Mouse (Mus musculus) CD4-positive, CD25-positive, alpha-beta regulatory T cell, adult 2 months (primary cell): Measurements from ENCODE around the gene Zc3h6.

Experiments
- DNase-seq: peaks from one replicate; pipeline ENCODE4 v3.0.0-alpha.2; 2012; ENCODE audit warnings: low read depth, low spot score

Gene Zc3h6

GRCm38 (mm10) chr2:129024820-129025219 is 57.6 kb downstream of the Zc3h6 start:
- no peak for DNase-seq

DNA sequence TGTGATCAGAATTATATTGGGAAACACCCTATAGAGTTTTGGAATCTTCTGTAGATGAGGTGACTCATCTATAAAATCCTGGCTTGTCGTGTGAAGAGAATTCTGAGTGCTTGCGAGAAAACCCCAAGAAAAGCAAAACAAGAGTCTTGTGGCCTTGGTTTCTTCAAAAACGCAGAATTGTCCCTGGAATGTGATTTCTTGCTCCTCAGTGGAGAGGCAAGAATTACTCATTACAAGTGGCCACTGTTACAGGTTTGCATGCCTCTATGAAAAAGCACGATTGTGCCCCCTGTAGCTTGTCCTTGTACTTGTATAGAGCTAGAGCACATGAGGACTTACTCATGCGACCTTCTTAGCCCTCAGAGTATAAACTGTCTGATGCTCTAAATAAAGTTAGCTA is 68.2 kb downstream of the Zc3h6 start:
- no peak for DNase-seq

DNA sequence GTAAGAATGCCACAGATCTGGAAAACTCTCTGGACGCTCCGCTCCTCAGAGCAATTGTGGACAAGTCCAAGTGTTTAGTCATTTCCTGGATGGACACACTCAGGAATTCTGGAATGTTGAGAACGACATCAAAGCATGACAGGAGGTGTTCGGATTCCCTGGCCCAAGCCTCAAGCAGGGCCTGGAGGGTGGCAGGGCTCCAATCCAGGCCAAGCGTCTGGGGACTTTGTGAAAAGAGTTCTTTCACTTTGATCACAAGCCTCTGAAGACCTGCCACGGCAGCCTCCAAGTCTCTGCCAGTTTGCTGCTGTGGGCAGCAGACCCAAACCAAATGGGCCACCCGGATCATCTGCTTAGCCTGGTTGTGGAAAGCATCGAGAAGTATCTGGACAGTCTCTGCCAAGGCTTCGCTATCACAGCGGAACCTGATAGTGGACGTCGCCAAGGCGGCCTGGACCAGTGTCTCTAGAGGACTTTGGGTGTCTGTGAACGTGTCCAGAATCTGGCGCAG is 71.3 kb downstream of the Zc3h6 start:
- no peak for DNase-seq

DNA sequence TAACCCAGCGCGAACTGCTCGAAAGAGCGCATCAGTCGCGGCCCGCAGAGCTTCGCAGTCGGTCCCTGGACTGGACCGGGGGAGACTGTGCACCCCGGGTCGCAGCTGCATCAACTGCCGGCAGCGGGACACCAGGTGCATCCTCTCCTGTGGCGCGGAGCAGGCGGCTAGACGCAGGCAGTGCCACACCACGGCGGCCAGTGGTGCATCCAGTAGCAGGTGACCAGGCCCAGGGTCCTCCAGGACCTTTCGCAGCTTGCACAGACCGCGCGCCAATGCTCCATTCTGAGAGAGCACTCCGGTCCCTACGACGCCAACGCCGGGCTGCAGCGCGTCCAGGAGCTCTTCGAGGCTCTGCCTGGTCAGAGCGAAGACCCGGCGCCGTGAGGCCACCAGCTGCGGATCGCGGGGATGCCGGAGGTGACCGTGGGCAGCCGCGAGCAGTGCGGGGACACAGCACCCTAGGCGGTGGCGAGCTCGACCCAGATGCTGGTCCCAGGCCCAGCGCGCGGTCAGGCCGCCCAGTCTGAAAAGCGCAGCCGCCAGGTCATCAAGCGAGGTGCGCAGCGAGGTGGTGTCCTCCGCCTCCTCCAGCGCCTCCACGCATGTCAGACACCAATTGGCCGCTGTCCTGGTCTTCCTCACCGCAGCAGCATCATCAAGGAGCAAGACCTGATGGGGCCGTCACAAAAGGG is 71.9 kb downstream of the Zc3h6 start:
- DNase-seq, result no peak

DNA sequence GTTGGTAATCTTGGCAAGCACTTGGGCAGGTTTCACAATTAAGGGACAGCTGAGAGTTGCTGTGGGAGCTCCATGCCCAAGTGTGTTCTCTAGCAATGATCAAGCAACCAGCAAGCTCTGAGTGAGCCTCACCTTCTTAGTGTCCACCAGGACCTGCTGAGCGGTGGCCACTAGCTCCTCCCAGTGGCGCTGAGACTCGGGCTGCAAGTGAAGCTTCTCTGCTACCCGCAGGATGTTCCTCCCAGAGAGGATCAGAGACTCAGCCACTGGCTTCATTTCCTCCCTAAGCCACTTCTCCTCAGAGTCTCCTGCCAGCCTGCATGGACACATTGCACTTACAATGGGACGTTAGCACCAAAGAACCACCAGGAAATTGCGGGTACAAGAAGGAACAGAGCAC is 73.4 kb downstream of the Zc3h6 start:
- DNase-seq, result peak; percentile 10

GRCm38 (mm10) chr2:129046172-129046845 is 79.1 kb downstream of the Zc3h6 start:
- DNase-seq, result no peak

DNA sequence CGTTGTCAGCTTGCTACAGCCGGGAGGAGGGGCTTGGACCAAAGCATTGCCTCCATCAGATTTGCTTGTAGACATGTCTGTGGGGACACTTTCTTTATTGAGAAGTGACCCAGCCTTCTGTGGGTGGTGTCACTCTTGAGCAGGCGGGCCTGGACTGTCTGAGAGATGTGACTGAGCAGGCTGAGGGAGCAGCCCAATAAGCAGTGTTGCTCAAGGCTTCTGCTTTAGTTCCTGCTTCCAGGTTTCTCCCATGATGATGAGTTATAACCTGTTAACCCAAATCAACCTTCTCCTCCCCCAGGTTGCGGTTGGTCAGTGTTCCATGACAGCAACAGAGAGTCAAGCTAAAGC is 79.6 kb downstream of the Zc3h6 start:
- no peak for DNase-seq

DNA sequence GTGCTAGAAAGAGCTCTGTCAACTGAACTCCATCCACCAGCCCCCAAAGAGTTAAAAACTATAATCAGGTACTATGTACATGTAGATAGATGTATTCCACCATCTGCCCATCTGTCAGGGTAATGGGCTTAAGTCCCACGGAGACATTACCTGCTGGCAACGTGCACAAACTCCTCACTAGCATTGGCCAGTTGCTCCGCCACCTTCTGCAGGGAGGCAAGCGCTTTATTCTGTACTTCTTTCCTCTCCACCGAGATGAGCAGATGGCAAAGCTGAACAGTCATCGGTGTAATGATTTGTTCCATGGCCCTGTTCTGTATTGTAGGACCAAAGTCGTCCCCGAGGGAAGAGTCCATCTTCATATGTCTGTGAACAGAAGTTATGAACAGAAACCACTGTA is 80.6 kb downstream of the Zc3h6 start, which contains the start of gene Vinac1:
TSS of gene Vinac1 (minus strand) at position 362 of the 400 bp plus-strand sequence.
- no peak for DNase-seq

GRCm38 (mm10) chr2:129052451-129052983 is 85.3 kb downstream of the Zc3h6 start:
- DNase-seq, result no peak

GRCm38 (mm10) chr2:129055741-129056140 is 88.5 kb downstream of the Zc3h6 start:
- no peak for DNase-seq

DNA sequence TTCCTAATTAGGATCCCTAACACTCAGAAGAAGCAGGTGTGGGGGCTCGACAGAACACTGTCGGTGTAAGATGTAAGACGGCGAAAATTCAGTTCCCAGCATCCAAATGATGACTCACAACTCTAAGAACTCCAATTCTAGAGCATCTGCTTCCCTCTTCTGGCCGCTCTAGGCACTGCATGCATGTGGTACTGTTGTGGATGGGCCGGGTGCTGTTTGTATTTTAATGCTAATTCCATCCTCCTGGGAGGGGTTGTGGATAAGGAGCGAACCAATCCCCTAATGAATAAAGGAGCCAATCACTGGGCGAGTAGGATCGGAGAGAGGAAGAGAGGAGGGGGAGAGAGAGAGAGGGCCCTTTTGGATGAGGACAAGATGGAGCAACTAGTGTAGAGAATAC is 89.4 kb downstream of the Zc3h6 start:
- DNase-seq, result peak; percentile 53

- no peak for DNase-seq
Observed at GRCm38 (mm10) chr2:129057256-129057655, 90.1 kb downstream of the Zc3h6 start.

GRCm38 (mm10) chr2:129057920-129058361 is 90.7 kb downstream of the Zc3h6 start:
- no peak for DNase-seq

GRCm38 (mm10) chr2:129061456-129062059 is 94.4 kb downstream of the Zc3h6 start:
- DNase-seq, result no peak

DNA sequence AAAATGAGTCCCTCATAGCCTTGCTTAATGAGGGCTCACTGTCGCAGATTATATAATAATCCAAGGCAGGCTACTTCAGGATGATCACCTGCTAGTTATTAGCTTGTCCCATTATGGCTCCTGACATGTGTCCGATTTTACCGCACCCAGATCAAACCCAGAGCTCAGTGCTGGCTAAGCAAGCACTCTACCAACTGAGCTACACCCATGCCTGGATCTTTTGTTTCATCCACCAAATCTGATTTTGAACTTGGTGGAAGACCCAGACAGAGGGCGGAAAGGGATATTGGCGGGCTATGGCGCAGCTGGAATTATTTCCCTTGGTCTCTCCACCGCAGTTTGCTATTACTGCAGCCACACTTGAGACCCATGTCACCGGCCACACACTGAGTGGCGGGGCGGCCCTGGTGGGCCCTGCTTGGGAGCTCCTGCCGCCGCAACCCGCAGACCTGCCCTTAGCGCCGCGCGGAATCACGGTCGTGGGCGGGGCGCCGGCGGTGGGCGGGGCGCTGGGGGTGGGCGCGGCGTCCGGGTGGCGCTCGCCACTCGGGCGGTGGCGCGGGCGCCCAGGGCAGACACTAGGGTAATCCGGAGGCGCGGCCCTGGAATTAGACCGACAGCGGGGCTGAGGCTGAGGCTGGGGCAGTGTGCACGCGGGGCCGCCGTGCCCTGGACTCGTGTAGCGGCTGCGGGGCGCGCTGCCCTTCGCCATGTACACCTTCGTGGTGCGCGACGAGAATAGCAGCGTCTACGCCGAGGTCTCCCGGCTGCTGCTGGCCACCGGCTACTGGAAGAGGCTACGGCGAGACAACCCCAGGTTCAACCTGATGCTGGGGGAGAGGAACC is 98.5 kb downstream of the Zc3h6 start, which contains the start of gene Ttl:
TSS of gene Ttl (plus strand) at position 506 of the 846 bp plus-strand sequence.
- DNase-seq, result peak; percentile 86

DNA sequence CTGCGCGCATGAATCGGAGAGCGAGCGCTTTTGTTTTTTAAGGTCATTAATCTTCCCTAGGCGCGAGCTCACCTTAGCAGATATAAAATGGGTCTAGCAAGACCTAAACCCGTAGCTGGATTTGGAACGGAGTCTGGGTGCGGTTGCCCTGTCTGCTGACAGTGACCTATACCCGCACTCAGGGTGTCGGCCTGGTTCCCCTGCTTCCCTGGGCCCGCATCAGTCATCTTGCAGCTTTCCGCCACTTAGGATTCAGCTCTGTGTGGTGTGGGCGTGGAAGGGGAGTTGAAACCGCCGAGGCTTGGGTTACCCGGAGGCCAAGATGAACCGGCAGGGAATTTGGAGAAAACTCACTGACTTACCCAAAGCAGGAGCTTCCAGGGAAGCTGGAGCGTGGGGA is 99.1 kb downstream of the Zc3h6 start:
- peak; percentile 61 for DNase-seq
